Mouse (Mus musculus) layer of hippocampus, adult 8-10 months (tissue): ENCODE measurements around the gene Adamts17. TPM values are rescaled to one million over a fixed set of nuclear protein-coding genes. Genes with fewer than 3 reads are reported as not detected.

Source experiments
- DNase-seq, 2 experiments: peaks; one replicate each; pipeline ENCODE4 v3.0.0; 2022; ENCODE audit warnings: low spot score in 2 of 2
- total RNA-seq, 4 experiments: library from RNA; stranded (reverse); gene quantifications; 2 replicates each; pipeline ENCODE4 v1.2.4; 2022

Gene Adamts17
- total RNA-seq, 4 experiments from 2014 or later, result 17.6 to 33.8 (median 24.9) TPM

GRCm38 (mm10) chr7:66931291-66931690 lies 91.8 kb downstream of the Adamts17 start:
- no peak for DNase-seq

- no peak for DNase-seq
Measured at GRCm38 (mm10) chr7:66933251-66933650, 93.7 kb downstream of the Adamts17 start.

GRCm38 (mm10) chr7:66934062-66934461 lies 94.5 kb downstream of the Adamts17 start:
- peak; percentile 73 for DNase-seq

GRCm38 (mm10) chr7:66935041-66935440 lies 95.5 kb downstream of the Adamts17 start:
- no peak for DNase-seq

- no peak for DNase-seq
Measured at GRCm38 (mm10) chr7:66936042-66936755, 96.7 kb downstream of the Adamts17 start.

- DNase-seq, result no peak
Measured at GRCm38 (mm10) chr7:66936911-66937310, 97.4 kb downstream of the Adamts17 start.

- no peak for DNase-seq
Measured at GRCm38 (mm10) chr7:66938988-66939783, 99.7 kb downstream of the Adamts17 start.

GRCm38 (mm10) chr7:66940761-66941160 lies 101.2 kb downstream of the Adamts17 start:
- DNase-seq, result no peak

GRCm38 (mm10) chr7:66949006-66949405 lies 109.5 kb downstream of the Adamts17 start:
- no peak for DNase-seq

GRCm38 (mm10) chr7:66952921-66953320 lies 113.4 kb downstream of the Adamts17 start:
- no peak for DNase-seq

GRCm38 (mm10) chr7:66954073-66954472 lies 114.5 kb downstream of the Adamts17 start:
- no peak for DNase-seq

- no peak for DNase-seq
Measured at GRCm38 (mm10) chr7:66954723-66955122, 115.2 kb downstream of the Adamts17 start.

- no peak for DNase-seq
Measured at GRCm38 (mm10) chr7:66955455-66955919, 116.0 kb downstream of the Adamts17 start.

GRCm38 (mm10) chr7:66955978-66956377 lies 116.4 kb downstream of the Adamts17 start:
- no peak for DNase-seq

- no peak for DNase-seq
Measured at GRCm38 (mm10) chr7:66957764-66958163, 118.2 kb downstream of the Adamts17 start.

GRCm38 (mm10) chr7:66960246-66961033 lies 120.9 kb downstream of the Adamts17 start:
- no peak for DNase-seq

- DNase-seq, result no peak
Measured at GRCm38 (mm10) chr7:66962736-66963135, 123.2 kb downstream of the Adamts17 start.

GRCm38 (mm10) chr7:66963541-66963940 lies 124.0 kb downstream of the Adamts17 start:
- DNase-seq, result no peak

GRCm38 (mm10) chr7:66966541-66967205 lies 127.1 kb downstream of the Adamts17 start:
- no peak for DNase-seq

- DNase-seq, result no peak
Measured at GRCm38 (mm10) chr7:66967206-66967919, 127.8 kb downstream of the Adamts17 start.
